Mouse (Mus musculus) lung, adult 2 months (tissue): ENCODE data around the gene Gm4553. TPM values are rescaled to one million over a fixed set of nuclear protein-coding genes. Genes with fewer than 3 reads are reported as not detected.
"Not testable (repeated sequence)": the region's sequence is repeated elsewhere in the genome, so short reads cannot be mapped to it uniquely, and the experiment has no call there.

Experiments
- DNase-seq: peaks from one replicate; pipeline ENCODE4 v3.0.0; 2022
- H3K4me1 ChIP-seq: fragments of 200-500 bp; 2 replicates; pipeline ENCODE4 v1.6.1; 2011; ENCODE audit warnings: low read length; ENCODE audit not compliant: control insufficient read depth, insufficient read depth
- H3K4me3 ChIP-seq: fragments of 200-500 bp; replicated peaks from 2 replicates; pipeline ENCODE3; 2011; ENCODE audit warnings: low read depth, mild to moderate bottlenecking, control low read depth, low read length; ENCODE audit errors: extremely low read depth
- CTCF ChIP-seq: fragments of 200-500 bp; IDR thresholded peaks from 2 replicates; pipeline ENCODE4 v1.5.1; 2011; ENCODE audit warnings: mild to moderate bottlenecking, low read length, control low read depth; ENCODE audit not compliant: insufficient read depth
- POLR2A ChIP-seq: fragments of 200-500 bp; IDR thresholded peaks from 2 replicates; pipeline ENCODE4 v1.6.1; 2011; ENCODE audit warnings: low read depth, mild to moderate bottlenecking, control low read depth, low read length, borderline replicate concordance; ENCODE audit errors: extremely low read depth
- WGBS: fragments of 180-500 bp; shearing (Covaris S2); methylation state at CpG from one replicate; pipeline ENCODE4 v1.1.7; 2018; 5-methylcytosine and 5-hydroxymethylcytosine counted together
- polyA plus RNA-seq: library from polyadenylated mRNA; depleted of rRNA; stranded (reverse); fragments of >200 nt; gene quantifications from 2 replicates; pipeline ENCODE4 v1.2.3, GENCODE M21; 2012; rRNA removed

Gm4553 gene
- polyA plus RNA-seq, 1 experiment: not detected

DNA sequence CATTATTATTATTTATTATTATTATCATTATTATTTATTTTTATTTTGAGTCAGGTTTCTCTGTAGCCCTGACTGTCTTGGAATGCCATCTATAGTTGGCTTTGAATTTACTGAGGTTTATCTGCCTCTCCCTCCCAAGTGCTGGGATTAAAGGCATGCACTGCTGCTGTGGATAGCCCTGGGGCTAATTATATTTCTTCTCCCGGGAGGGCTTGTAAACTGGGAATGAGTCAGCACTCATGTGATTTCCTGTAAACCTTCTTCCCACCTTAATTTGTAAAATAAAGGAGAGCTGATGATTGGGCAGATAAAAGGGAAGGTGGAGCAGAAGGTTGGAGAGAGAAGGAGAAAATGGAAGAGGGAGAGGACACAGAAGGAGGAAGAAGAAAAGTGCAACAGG is 24.8 kb downstream of the Gm4553 start:
- TF ChIP-seq CTCF: no peak
- TF ChIP-seq POLR2A: no peak
- H3K4me3 ChIP-seq: no peak overlapping the region

DNA sequence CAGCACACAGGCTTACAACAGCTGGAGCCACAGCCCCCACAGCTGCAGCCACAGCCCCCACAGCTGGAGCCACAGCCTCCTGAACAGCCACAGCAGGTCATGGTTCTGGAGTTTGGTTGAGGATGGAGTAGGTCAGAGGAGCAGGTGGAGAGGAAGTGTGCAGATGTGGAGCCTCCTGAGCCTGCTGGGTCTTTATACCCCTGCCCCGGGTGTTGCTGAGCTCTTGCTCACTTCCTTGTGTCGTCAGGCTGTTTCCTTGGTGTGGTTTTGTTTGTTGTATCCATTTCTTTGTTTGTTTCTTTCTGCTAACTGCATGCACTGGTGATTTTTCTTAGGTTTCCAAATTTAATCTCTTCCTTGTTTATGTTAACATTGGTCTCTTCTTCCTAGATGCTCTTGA is 29.6 kb downstream of the Gm4553 start, which contains the start of gene Gm39115:
Gm39115 (minus strand) TSS at position 101 of the 400 bp plus-strand sequence.
- H3K4me3 ChIP-seq, DNase-seq, H3K4me1 ChIP-seq: not testable (repeated sequence)
- 25% methylated on average over 2 of the region's 2 CpGs for WGBS

More for the DNA sequence above, 24.8 kb downstream of the Gm4553 start:
- DNase-seq: no peak
- no peaks in the 10 kb centered on the region for H3K4me1 ChIP-seq
- WGBS: 7% methylated on average over 1 of the region's 1 CpGs

DNA sequence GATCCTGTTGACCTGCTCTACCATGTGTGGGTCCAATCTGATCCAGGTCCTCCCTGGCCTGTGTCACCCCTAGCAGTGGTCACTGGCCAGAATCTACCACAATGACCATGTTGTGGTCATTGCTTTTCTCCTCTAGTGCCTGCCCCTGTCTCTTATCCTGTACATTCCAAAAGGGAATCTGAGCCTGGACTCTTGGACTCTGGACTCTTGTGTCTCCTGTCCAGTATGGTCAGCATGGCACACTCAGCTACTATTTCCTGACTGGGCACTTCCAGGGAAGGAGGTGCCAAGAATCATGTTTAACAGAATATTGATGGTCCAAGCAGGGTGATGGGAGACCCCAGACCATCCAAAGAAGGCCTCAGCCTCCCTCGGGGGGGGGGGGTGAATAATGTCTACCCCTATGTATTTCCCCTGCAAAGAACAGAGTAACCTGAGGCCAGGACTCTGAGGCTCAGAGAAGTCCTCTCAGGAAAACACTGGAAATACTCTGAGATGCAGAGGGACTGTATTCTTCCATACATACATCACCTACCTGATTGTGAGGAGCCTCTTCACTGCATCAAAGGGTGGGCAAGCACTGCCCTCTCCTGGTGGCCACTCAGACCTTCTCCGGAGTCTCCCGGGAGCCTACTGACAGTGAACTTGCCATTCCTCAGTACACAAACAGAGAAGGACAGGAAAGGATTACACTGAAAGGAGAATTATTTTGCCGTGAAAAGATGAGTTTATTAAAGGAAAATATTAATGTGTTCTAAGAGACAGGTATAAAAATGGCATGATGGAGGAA is 31.1 kb downstream of the Gm4553 start:
- TF ChIP-seq POLR2A: no peak
- TF ChIP-seq CTCF: no peak
- H3K4me3 ChIP-seq: no peak overlapping the region
- WGBS: 47% methylated on average over 4 of the region's 4 CpGs
- no peaks in the 10 kb centered on the region for H3K4me1 ChIP-seq
- DNase-seq: no peak

DNA sequence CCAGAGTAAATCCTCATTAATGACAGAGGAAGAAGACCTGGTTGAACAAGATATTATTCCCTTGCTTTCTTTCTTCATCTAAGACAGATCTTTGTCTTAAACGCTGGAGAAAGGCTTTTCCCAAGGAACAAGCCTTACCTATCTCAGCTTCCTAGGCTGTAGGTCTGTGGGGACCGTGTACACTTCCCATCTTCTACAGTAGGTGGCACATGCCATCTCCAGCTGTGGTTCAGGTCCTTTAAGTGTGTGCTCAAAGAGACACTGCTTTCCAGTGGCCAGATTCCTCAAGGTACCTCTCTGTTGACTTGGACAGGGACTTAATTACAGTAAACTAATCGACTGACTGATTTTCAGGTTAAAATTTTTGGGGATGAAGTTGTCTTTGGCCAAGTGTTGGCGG is 36.7 kb downstream of the Gm4553 start:
- no peak for TF ChIP-seq POLR2A
- no peak for TF ChIP-seq CTCF
- Histone ChIP-seq H3K4me1 (no peaks in the 10 kb centered on the region), H3K4me3 (no peak overlapping the region)
- WGBS: 54% methylated on average over 4 of the region's 4 CpGs
- no peak for DNase-seq

DNA sequence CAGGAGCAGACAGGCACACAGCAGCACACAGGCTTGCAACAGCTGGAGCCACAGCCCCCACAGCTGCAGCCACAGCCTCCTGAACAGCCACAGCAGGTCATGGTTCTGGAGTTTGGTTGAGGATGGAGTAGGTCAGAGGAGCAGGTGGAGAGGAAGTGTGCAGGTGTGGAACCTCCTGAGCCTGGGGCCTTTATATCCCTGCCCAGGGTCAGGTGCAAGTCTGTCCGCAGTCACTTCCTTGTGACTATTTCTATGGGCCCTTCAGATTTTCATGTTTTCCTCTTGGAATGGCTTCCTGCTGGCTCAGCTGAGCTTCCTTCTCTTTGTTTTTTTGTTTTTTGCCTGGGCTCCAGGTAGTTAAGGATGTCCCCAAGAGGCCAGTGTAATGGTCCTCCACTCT is 44.9 kb downstream of the Gm4553 start, which contains the start of gene Gm45618:
Gm45618 (minus strand) TSS at position 101 of the 400 bp plus-strand sequence.
- H3K4me3 ChIP-seq, DNase-seq, H3K4me1 ChIP-seq: not testable (repeated sequence)
- 81% methylated on average over 1 of the region's 1 CpGs for WGBS

DNA sequence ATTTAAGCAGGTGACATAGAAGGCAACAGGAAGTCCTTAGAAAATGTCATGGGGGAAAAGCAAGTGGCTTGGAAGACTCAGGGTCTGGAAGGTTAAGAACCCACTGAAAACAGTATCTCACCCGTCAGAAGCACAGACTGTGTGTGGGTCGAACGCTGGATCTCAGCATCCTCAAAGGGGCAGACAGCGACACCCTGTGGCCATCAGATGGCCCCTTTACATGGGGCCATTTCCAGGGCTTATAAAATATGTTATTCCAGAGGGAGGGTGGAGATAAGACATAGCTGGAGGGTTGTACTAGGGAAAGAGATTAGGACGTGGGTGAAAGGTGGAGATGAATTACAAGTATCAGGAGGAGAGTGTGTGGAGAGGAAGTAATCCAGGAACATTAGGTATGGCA is 45.9 kb downstream of the Gm4553 start:
- WGBS: 10% methylated on average over 5 of the region's 5 CpGs
- no peak for DNase-seq
- no peaks in the 10 kb centered on the region for H3K4me1 ChIP-seq
- H3K4me3 ChIP-seq: no peak overlapping the region
- TF ChIP-seq POLR2A (no peak), CTCF (peak; percentile 40)

Other genes with a start within 250 kb of the Gm4553 start
- 82.2 and 99.6 TPM in 2 replicates for gene Tollip, start 247.2 kb downstream of the Gm4553 start, polyA plus RNA-seq
- 0.31 and 0.41 TPM in 2 replicates for gene Brsk2, start 216.0 kb downstream of the Gm4553 start, polyA plus RNA-seq
- gene Mob2, start 104.7 kb downstream of the Gm4553 start, polyA plus RNA-seq: 40.6 and 54.0 TPM in 2 replicates
- gene Dusp8, start 69.9 kb downstream of the Gm4553 start, polyA plus RNA-seq: 30.1 and 33.3 TPM in 2 replicates
- gene Gm45618, start 45.0 kb downstream of the Gm4553 start, polyA plus RNA-seq: not detected in 2 replicates
- gene Gm39115, start 29.7 kb downstream of the Gm4553 start, polyA plus RNA-seq: not detected in 2 replicates
- gene Gm45337, start 21.1 kb downstream of the Gm4553 start, polyA plus RNA-seq: not detected in 2 replicates
- not detected in 2 replicates for gene Gm29735, start 8.6 kb downstream of the Gm4553 start, polyA plus RNA-seq
- gene Krtap5-2, start 10.3 kb upstream of the Gm4553 start, polyA plus RNA-seq: not detected in 2 replicates
- gene Gm10153, start 24.6 kb upstream of the Gm4553 start, polyA plus RNA-seq: not detected in 2 replicates
- not detected in 2 replicates for gene Krtap5-3, start 35.6 kb upstream of the Gm4553 start, polyA plus RNA-seq
- gene Gm7579, start 46.1 kb upstream of the Gm4553 start, polyA plus RNA-seq: not detected in 2 replicates
- gene Krtap5-5, start 64.2 kb upstream of the Gm4553 start, polyA plus RNA-seq: 0.28 and 0.30 TPM in 2 replicates
- not detected in 2 replicates for gene Gm40460, start 75.3 kb upstream of the Gm4553 start, polyA plus RNA-seq
- gene Gm2431, start 92.6 kb upstream of the Gm4553 start, polyA plus RNA-seq: not detected in 2 replicates
- not detected in 2 replicates for gene Gm4559, start 108.6 kb upstream of the Gm4553 start, polyA plus RNA-seq
- gene Krtap5-1, start 131.4 kb upstream of the Gm4553 start, polyA plus RNA-seq: not detected in 2 replicates
- gene Krtap5-4, start 137.8 kb upstream of the Gm4553 start, polyA plus RNA-seq: not detected in 2 replicates
- 48.5 and 49.1 TPM in 2 replicates for gene Ifitm10, start 208.0 kb upstream of the Gm4553 start, polyA plus RNA-seq
- gene Gm49369, start 216.9 kb upstream of the Gm4553 start, polyA plus RNA-seq: 0.24 TPM in 1 of 2 replicates, not detected in the other
- gene Ctsd, start 222.3 kb upstream of the Gm4553 start, polyA plus RNA-seq: 689 and 921 TPM in 2 replicates